Mouse (Mus musculus) thymus, adult 18-20 months (tissue): ENCODE data around the gene 5730522E02Rik.

Experiments used
- DNase-seq, 2 experiments: peaks; one replicate each; pipeline ENCODE4 v3.0.0; 2022; ENCODE audit warnings: mixed read lengths in 2 of 2

5730522E02Rik gene

GRCm38 (mm10) chr11:26125923-26126322, 84.6 kb downstream of the 5730522E02Rik start:
- DNase-seq, result no peak

- no peak for DNase-seq
These were observed 89.6 kb downstream of the 5730522E02Rik start for GRCm38 (mm10) chr11:26120781-26121557.

GRCm38 (mm10) chr11:26117651-26118050, 92.9 kb downstream of the 5730522E02Rik start:
- DNase-seq, result no peak

GRCm38 (mm10) chr11:26112206-26112605, 98.4 kb downstream of the 5730522E02Rik start:
- no peak for DNase-seq

GRCm38 (mm10) chr11:26108647-26109046, 101.9 kb downstream of the 5730522E02Rik start:
- no peak for DNase-seq

- no peak for DNase-seq
These were observed 105.9 kb downstream of the 5730522E02Rik start for GRCm38 (mm10) chr11:26104680-26105079.

- no peak for DNase-seq
These were observed 106.9 kb downstream of the 5730522E02Rik start for GRCm38 (mm10) chr11:26103698-26104097.

GRCm38 (mm10) chr11:26102878-26103277, 107.7 kb downstream of the 5730522E02Rik start:
- no peak for DNase-seq

GRCm38 (mm10) chr11:26100077-26100476, 110.5 kb downstream of the 5730522E02Rik start:
- no peak for DNase-seq

GRCm38 (mm10) chr11:26098933-26099332, 111.6 kb downstream of the 5730522E02Rik start:
- DNase-seq, result no peak

- DNase-seq, result no peak
These were observed 114.5 kb downstream of the 5730522E02Rik start for GRCm38 (mm10) chr11:26096095-26096494.

- no peak for DNase-seq
These were observed 121.6 kb downstream of the 5730522E02Rik start for GRCm38 (mm10) chr11:26088993-26089392.

GRCm38 (mm10) chr11:26086679-26087078, 123.9 kb downstream of the 5730522E02Rik start:
- DNase-seq, result no peak

- DNase-seq, result no peak
These were observed 125.1 kb downstream of the 5730522E02Rik start for GRCm38 (mm10) chr11:26085380-26086035.

GRCm38 (mm10) chr11:26076335-26076734, 134.2 kb downstream of the 5730522E02Rik start:
- no peak for DNase-seq

- no peak for DNase-seq
These were observed 135.0 kb downstream of the 5730522E02Rik start for GRCm38 (mm10) chr11:26075536-26075935.

- DNase-seq, result no peak
These were observed 136.8 kb downstream of the 5730522E02Rik start for GRCm38 (mm10) chr11:26073638-26074294.

GRCm38 (mm10) chr11:26072101-26072500, 138.5 kb downstream of the 5730522E02Rik start:
- DNase-seq, result no peak

- DNase-seq, result no peak
These were observed 147.3 kb downstream of the 5730522E02Rik start for GRCm38 (mm10) chr11:26063252-26063651.

GRCm38 (mm10) chr11:26061471-26062137, 149.0 kb downstream of the 5730522E02Rik start:
- no peak for DNase-seq

GRCm38 (mm10) chr11:26013527-26013926, 197.0 kb downstream of the 5730522E02Rik start:
- DNase-seq, result no peak

GRCm38 (mm10) chr11:26004018-26004417, 206.5 kb downstream of the 5730522E02Rik start:
- no peak for DNase-seq

GRCm38 (mm10) chr11:25999738-26000137, 210.8 kb downstream of the 5730522E02Rik start:
- DNase-seq, result no peak
